ENCODE assay signal across 10 mouse cellular contexts in genomic region chr6:85391803-85392202, GRCm38 (mm10). TPM values are rescaled to one million over a fixed set of nuclear protein-coding genes. Genes with fewer than 3 reads are reported as not detected.
DNase-seq lines count a peak whose midpoint lies in the region; ATAC-seq and TF ChIP-seq lines count a peak whose summit lies in the region.
"Had no signal": no experiment of that assay in that cellular context is flagged by ENCODE, and none has a peak within 500 bp of the region (broad histone marks: within the 10 kb centered on the region; RNA-seq: fewer than 3 reads in every experiment).

No protein-coding gene starts in this region.

- no peaks in the 10 kb centered on the region for H3K36me3 ChIP-seq in forebrain, postnatal 0 days (ENCODE audit: insufficient read depth)
- H3K36me3 ChIP-seq in forebrain, embryonic 13.5 days (ENCODE audit: poor library complexity, severe bottlenecking), result no peaks in the 10 kb centered on the region
- no peaks in the 10 kb centered on the region for H3K36me3 ChIP-seq in stomach, postnatal 0 days (ENCODE audit: control insufficient read depth, insufficient read depth, low read length)
- H3K36me3 ChIP-seq: limb, embryonic 13.5 days had no signal

- H3K27me3 ChIP-seq in forebrain, postnatal 0 days (ENCODE audit: insufficient read depth, low read length), result no peaks in the 10 kb centered on the region
- no peaks in the 10 kb centered on the region for H3K27me3 ChIP-seq in forebrain, embryonic 13.5 days
- no peaks in the 10 kb centered on the region for H3K27me3 ChIP-seq in stomach, postnatal 0 days (ENCODE audit: control insufficient read depth, insufficient read depth, low read length)

- H3K4me1 ChIP-seq in forebrain, postnatal 0 days (ENCODE audit: insufficient read depth), result no peaks in the 10 kb centered on the region
- no peaks in the 10 kb centered on the region for H3K4me1 ChIP-seq in forebrain, embryonic 13.5 days
- no peaks in the 10 kb centered on the region for H3K4me1 ChIP-seq in stomach, postnatal 0 days (replicated peaks; ENCODE audit: control insufficient read depth, insufficient read depth)
- H3K4me1 ChIP-seq: limb, embryonic 13.5 days had no signal

- no peaks in the 10 kb centered on the region for H3K9me3 ChIP-seq in forebrain, postnatal 0 days (ENCODE audit: low read length)
- H3K9me3 ChIP-seq in forebrain, embryonic 13.5 days (replicated peaks), result 0 out of 2 replicates have a peak, but pooled peaks cover 3% of the 10 kb centered on the region
- no peaks in the 10 kb centered on the region for H3K9me3 ChIP-seq in stomach, postnatal 0 days (ENCODE audit: control insufficient read depth, low read length)

- no peak for TF ChIP-seq EP300 in stomach, postnatal 0 days (optimal IDR thresholded peaks at IDR 0.05)

- 24% methylated on average over 6 of the region's 7 CpGs for WGBS in forebrain, postnatal 0 days
- WGBS in forebrain, embryonic 13.5 days, result 33% methylated on average over 6 of the region's 7 CpGs
- 18% methylated on average over 6 of the region's 7 CpGs for WGBS in stomach, postnatal 0 days

- TF ChIP-seq CTCF in forebrain, postnatal 0 days (IDR thresholded peaks at IDR 0.05; ENCODE audit: low read depth), result peak; percentile 82
- TF ChIP-seq CTCF in stomach, postnatal 0 days (IDR thresholded peaks at IDR 0.05; ENCODE audit: low read depth), result peak; percentile 84

- H3K4me2 ChIP-seq in forebrain, postnatal 0 days (ENCODE audit: low read depth), result no peak overlapping the region
- no peak overlapping the region for H3K4me2 ChIP-seq in forebrain, embryonic 13.5 days
- no peak overlapping the region for H3K4me2 ChIP-seq in stomach, postnatal 0 days (replicated peaks; ENCODE audit: low read depth)
- H3K4me2 ChIP-seq: limb, embryonic 13.5 days had no signal

- no peak overlapping the region for H3K4me3 ChIP-seq in forebrain, postnatal 0 days (ENCODE audit: low read depth, low read length)
- H3K4me3 ChIP-seq in forebrain, embryonic 13.5 days, result no peak overlapping the region
- H3K4me3 ChIP-seq in stomach, postnatal 0 days (ENCODE audit: low read depth, low read length), result no peak overlapping the region
- H3K4me3 ChIP-seq: limb, embryonic 13.5 days had no signal

- DNase-seq in forebrain, postnatal 0 days, result peak; percentile 69
- peak; percentile 75 for DNase-seq in 416B (ENCODE audit: low read depth)
- DNase-seq in adrenal gland, adult 2 months, result peak; percentile 53
- DNase-seq in embryo, embryonic 9.5 days (ENCODE audit: extremely low spot score), result peak; percentile 51
- peak; percentile 88 for DNase-seq in kidney, postnatal 10 days
- peak; percentile 81 for DNase-seq in lung, postnatal 14 days
- peak; percentile 68 for DNase-seq in stomach, postnatal 0 days (ENCODE audit: low spot score)

- H3K27ac ChIP-seq in forebrain, postnatal 0 days (ENCODE audit: low read depth, low read length), result no peak overlapping the region
- no peak overlapping the region for H3K27ac ChIP-seq in forebrain, embryonic 13.5 days
- no peak overlapping the region for H3K27ac ChIP-seq in stomach, postnatal 0 days (replicated peaks)
- H3K27ac ChIP-seq: limb, embryonic 13.5 days had no signal

- H3K9ac ChIP-seq in forebrain, postnatal 0 days, result no peak overlapping the region
- no peak overlapping the region for H3K9ac ChIP-seq in forebrain, embryonic 13.5 days
- no peak overlapping the region for H3K9ac ChIP-seq in stomach, postnatal 0 days (ENCODE audit: low read length)
- H3K9ac ChIP-seq: limb, embryonic 13.5 days had no signal

- ATAC-seq in forebrain, postnatal 0 days, result no peak
- ATAC-seq in forebrain, embryonic 13.5 days, result no peak
- no peak for ATAC-seq in stomach, postnatal 0 days (ENCODE audit: low FRiP score, low TSS enrichment)

RNA-seq across cellular contexts. Expression of gene Rab11fip5, which starts 17.4 kb away (rescaled TPM):
- total RNA-seq in forebrain, postnatal 0 days (2014; rRNA removed), result 31.8 and 41.2 TPM in 2 replicates
- polyA plus RNA-seq in forebrain, postnatal 0 days (2015; fragmentation: Nextera tagmentation; extraction: Ambion mirVana), result 17.2 and 19.8 TPM in 2 replicates
- polyA plus RNA-seq in forebrain, embryonic 13.5 days (2015; fragmentation: Nextera tagmentation; extraction: Ambion mirVana), result 7.1 and 8.5 TPM in 2 replicates
- 10 to 100 TPM; 22.7 to 47.7 TPM for total RNA-seq in adrenal gland, adult 2 months (2021)
- 33.7 and 35.4 TPM in 2 replicates for polyA plus RNA-seq in adrenal gland, adult 2 months (2012; rRNA removed)
- 7.6 and 8.3 TPM in 2 replicates for polyA plus RNA-seq in stomach, postnatal 0 days (2015; fragmentation: Nextera tagmentation; extraction: Ambion mirVana)

RNA-seq across cellular contexts. Expression of gene Noto, which starts 31.9 kb away (rescaled TPM):
- total RNA-seq in forebrain, postnatal 0 days (2014; rRNA removed), result not detected in 2 replicates
- not detected in 2 replicates for polyA plus RNA-seq in forebrain, postnatal 0 days (2015; fragmentation: Nextera tagmentation; extraction: Ambion mirVana)
- polyA plus RNA-seq in forebrain, embryonic 13.5 days (2015; fragmentation: Nextera tagmentation; extraction: Ambion mirVana), result not detected in 2 replicates
- not detected for total RNA-seq in adrenal gland, adult 2 months (2021)
- polyA plus RNA-seq in adrenal gland, adult 2 months (2012; rRNA removed), result not detected in 2 replicates
- polyA plus RNA-seq in stomach, postnatal 0 days (2015; fragmentation: Nextera tagmentation; extraction: Ambion mirVana), result not detected in 2 replicates
- polyA plus RNA-seq: limb, embryonic 13.5 days; stomach, embryonic 16.5 days had no signal

RNA-seq across cellular contexts. Expression of gene Smyd5, which starts 40.0 kb away (rescaled TPM):
- total RNA-seq in forebrain, postnatal 0 days (2014; rRNA removed), result 63.2 and 65.8 TPM in 2 replicates
- polyA plus RNA-seq in forebrain, postnatal 0 days (2015; fragmentation: Nextera tagmentation; extraction: Ambion mirVana), result 49.3 and 61.7 TPM in 2 replicates
- 40.0 and 51.9 TPM in 2 replicates for polyA plus RNA-seq in forebrain, embryonic 13.5 days (2015; fragmentation: Nextera tagmentation; extraction: Ambion mirVana)
- 10 to 100 TPM; 33.1 to 36.3 TPM for total RNA-seq in adrenal gland, adult 2 months (2021)
- 19.9 and 23.0 TPM in 2 replicates for polyA plus RNA-seq in adrenal gland, adult 2 months (2012; rRNA removed)
- polyA plus RNA-seq in stomach, postnatal 0 days (2015; fragmentation: Nextera tagmentation; extraction: Ambion mirVana), result 14.1 and 14.7 TPM in 2 replicates

RNA-seq across cellular contexts. Expression of gene Sfxn5, which starts 58.6 kb away (rescaled TPM):
- 49.9 and 55.6 TPM in 2 replicates for total RNA-seq in forebrain, postnatal 0 days (2014; rRNA removed)
- polyA plus RNA-seq in forebrain, postnatal 0 days (2015; fragmentation: Nextera tagmentation; extraction: Ambion mirVana), result 39.1 and 49.1 TPM in 2 replicates
- 20.9 and 22.7 TPM in 2 replicates for polyA plus RNA-seq in forebrain, embryonic 13.5 days (2015; fragmentation: Nextera tagmentation; extraction: Ambion mirVana)
- 10 to 100 TPM; 26.1 to 36.3 TPM for total RNA-seq in adrenal gland, adult 2 months (2021)
- 9.0 and 29.0 TPM in 2 replicates for polyA plus RNA-seq in adrenal gland, adult 2 months (2012; rRNA removed)
- 8.4 and 8.9 TPM in 2 replicates for polyA plus RNA-seq in stomach, postnatal 0 days (2015; fragmentation: Nextera tagmentation; extraction: Ambion mirVana)

RNA-seq across cellular contexts. Expression of gene Cct7, which starts 59.5 kb away (rescaled TPM):
- 273 and 320 TPM in 2 replicates for total RNA-seq in forebrain, postnatal 0 days (2014; rRNA removed)
- 552 and 579 TPM in 2 replicates for polyA plus RNA-seq in forebrain, postnatal 0 days (2015; fragmentation: Nextera tagmentation; extraction: Ambion mirVana)
- polyA plus RNA-seq in forebrain, embryonic 13.5 days (2015; fragmentation: Nextera tagmentation; extraction: Ambion mirVana), result 668 and 694 TPM in 2 replicates
- total RNA-seq in adrenal gland, adult 2 months (2021), result 100 to 1,000 TPM; 241 to 294 TPM
- 63.3 and 81.3 TPM in 2 replicates for polyA plus RNA-seq in adrenal gland, adult 2 months (2012; rRNA removed)
- 214 and 219 TPM in 2 replicates for polyA plus RNA-seq in stomach, postnatal 0 days (2015; fragmentation: Nextera tagmentation; extraction: Ambion mirVana)
